Mouse (Mus musculus) heart, embryonic 16.5 days (tissue): ENCODE data around the gene Cfap74. TPM values are rescaled to one million over a fixed set of nuclear protein-coding genes. Genes with fewer than 3 reads are reported as not detected.

ENCODE experiments used
- ATAC-seq: fragments of 200-750 bp; cut with Nextera tagmentation; replicated peaks from 2 replicates; pipeline ENCODE4 v1.8.0; 2017; ENCODE audit warnings: moderate number of reproducible peaks; ENCODE audit not compliant: insufficient read depth, low FRiP score; ENCODE audit errors: extremely low read depth
- H3K27ac ChIP-seq: fragments of 300-500 bp; sonication (generic); 2 replicates; pipeline ENCODE4 v1.5.1; 2014; ENCODE audit warnings: mild to moderate bottlenecking, low read length, control low read depth, moderate library complexity
- H3K27me3 ChIP-seq: fragments of 300-500 bp; sonication (generic); 2 replicates; pipeline ENCODE4 v1.6.1; 2014; ENCODE audit warnings: low read length, mixed read lengths; ENCODE audit not compliant: control insufficient read depth, insufficient read depth
- H3K36me3 ChIP-seq: fragments of 300-500 bp; sonication (generic); 2 replicates; pipeline ENCODE4 v1.6.1; 2014; ENCODE audit not compliant: control insufficient read depth, insufficient read depth
- H3K4me1 ChIP-seq: fragments of 300-500 bp; sonication (generic); 2 replicates; pipeline ENCODE4 v1.6.1; 2014; ENCODE audit warnings: low read length, mixed read lengths; ENCODE audit not compliant: control insufficient read depth, insufficient read depth
- H3K4me2 ChIP-seq: fragments of 300-500 bp; sonication (generic); 2 replicates; pipeline ENCODE4 v1.6.1; 2014; ENCODE audit warnings: low read depth, mild to moderate bottlenecking, control low read depth, low read length
- H3K4me3 ChIP-seq: fragments of 300-500 bp; sonication (generic); 2 replicates; pipeline ENCODE4 v1.5.1; 2014; ENCODE audit warnings: mild to moderate bottlenecking, control low read depth, low read length
- H3K9ac ChIP-seq: fragments of 300-500 bp; sonication (generic); 2 replicates; pipeline ENCODE4 v1.6.1; 2014; ENCODE audit warnings: low read length, control low read depth
- H3K9me3 ChIP-seq: fragments of 300-500 bp; sonication (generic); replicated peaks from 2 replicates; pipeline ENCODE4 v1.6.1; 2016; ENCODE audit warnings: low read length; ENCODE audit not compliant: control insufficient read depth
- WGBS: fragments of 180-500 bp; shearing (Covaris S2); extraction: QIAGEN DNeasy Blood & Tissue Kit; methylation state at CpG from one replicate; pipeline ENCODE4 v1.1.7; 2014; 5-methylcytosine and 5-hydroxymethylcytosine counted together
- polyA plus RNA-seq: library from polyadenylated mRNA; unstranded; fragments of >200 nt; fragmentation: Nextera tagmentation; extraction: Ambion mirVana; gene quantifications from 2 replicates; pipeline ENCODE4 v1.2.1, GENCODE M21; 2015

Gene Cfap74
- polyA plus RNA-seq, 1 experiment from 2014 or later = 0.64 TPM

DNA sequence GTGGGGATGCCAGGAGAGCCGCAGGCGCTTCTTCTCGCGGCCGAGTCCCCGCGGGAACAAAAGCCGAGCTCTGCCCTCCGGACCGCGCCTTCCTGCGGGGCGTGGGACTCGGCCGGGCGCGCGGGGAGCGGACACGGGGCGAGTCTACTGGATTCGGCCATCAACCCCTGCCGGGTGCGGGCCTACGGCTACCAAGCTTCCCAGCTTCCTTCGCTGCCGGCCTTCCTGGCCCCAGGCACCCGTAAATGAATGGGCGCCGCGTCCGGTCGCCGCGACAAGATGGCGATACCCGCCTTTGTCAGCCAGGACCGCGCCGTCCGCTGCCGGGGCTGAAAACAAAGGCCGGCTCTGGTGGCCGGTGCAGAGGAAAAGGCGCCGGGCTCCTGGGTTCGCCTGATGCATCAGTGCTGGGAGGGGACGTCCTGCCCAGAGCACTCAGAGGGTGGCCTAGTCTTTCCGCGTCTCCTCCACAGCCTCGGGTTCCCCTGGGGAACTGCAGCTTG lies 83.2 kb downstream of the Cfap74 start:
- H3K27me3 ChIP-seq = no peaks in the 10 kb centered on the region
- H3K4me1 ChIP-seq = peaks cover 50% of the 10 kb centered on the region
- peak overlapping the region; percentile 86 for H3K4me2 ChIP-seq
- peak overlapping the region; percentile 99 for H3K4me3 ChIP-seq
- no peaks in the 10 kb centered on the region for H3K9me3 ChIP-seq
- peak overlapping the region; percentile 93 for H3K27ac ChIP-seq
- ATAC-seq = no peak
- under 1% methylated on average over 51 of the region's 51 CpGs for WGBS
- peak overlapping the region; percentile 100 for H3K9ac ChIP-seq
- no peaks in the 10 kb centered on the region for H3K36me3 ChIP-seq

- H3K4me2 ChIP-seq = no peak overlapping the region; the same call in 1 of the 2 replicates
- H3K27ac ChIP-seq = no peak overlapping the region
- H3K9ac ChIP-seq = no peak overlapping the region
- no peaks in the 10 kb centered on the region for H3K36me3 ChIP-seq
- ATAC-seq = no peak
- 54% methylated on average over 4 of the region's 4 CpGs for WGBS
- H3K9me3 ChIP-seq = no peaks in the 10 kb centered on the region
- H3K4me1 ChIP-seq = peaks cover 26% of the 10 kb centered on the region
- H3K27me3 ChIP-seq = no peaks in the 10 kb centered on the region
- H3K4me3 ChIP-seq = no peak overlapping the region
Observed at GRCm38 (mm10) chr4:155494891-155495290, 85.9 kb downstream of the Cfap74 start.

DNA sequence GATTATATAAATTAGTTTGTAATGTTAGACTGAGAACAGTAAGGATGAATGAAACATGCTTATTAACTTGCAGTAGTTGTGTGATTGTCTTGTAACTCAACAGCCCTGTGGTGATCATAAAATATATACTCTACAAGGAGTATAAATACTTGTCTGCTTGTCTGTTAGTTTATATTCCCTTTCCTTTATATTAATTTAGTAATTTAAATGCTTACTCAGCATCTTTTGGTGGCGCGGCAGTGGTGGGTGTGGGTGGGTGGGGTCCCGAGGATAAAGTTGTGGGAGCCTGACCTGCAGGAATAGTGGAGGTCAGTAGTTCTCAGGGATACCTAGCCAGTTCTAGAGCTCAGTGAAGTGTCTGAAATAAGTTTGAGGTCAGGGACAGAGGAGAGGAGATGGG lies 89.0 kb downstream of the Cfap74 start:
- no peak for ATAC-seq
- no peaks in the 10 kb centered on the region for H3K9me3 ChIP-seq
- peaks cover 13% of the 10 kb centered on the region for H3K4me1 ChIP-seq
- H3K36me3 ChIP-seq = no peaks in the 10 kb centered on the region
- no peaks in the 10 kb centered on the region for H3K27me3 ChIP-seq
- no peak overlapping the region for H3K4me2 ChIP-seq
- 81% methylated on average over 3 of the region's 3 CpGs for WGBS
- no peak overlapping the region for H3K27ac ChIP-seq
- no peak overlapping the region for H3K9ac ChIP-seq
- no peak overlapping the region for H3K4me3 ChIP-seq

DNA sequence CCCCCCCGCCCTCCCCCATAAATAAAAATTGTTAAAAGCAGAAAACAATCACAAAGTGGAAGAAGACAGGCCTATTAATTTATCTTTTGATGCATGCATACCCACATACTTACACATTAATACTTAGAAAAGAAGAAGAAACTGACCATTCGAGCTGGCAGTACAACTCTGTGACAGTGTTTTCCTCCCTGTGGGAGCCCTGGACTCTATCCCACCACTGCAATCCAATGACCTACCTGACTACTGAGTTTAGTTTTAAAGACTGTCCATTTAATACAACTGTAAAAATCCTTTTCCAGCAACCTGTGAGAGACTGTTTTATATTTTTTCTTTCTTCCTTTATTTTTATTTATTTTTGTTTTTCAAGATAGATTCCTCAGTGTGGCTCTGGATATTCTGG lies 92.1 kb downstream of the Cfap74 start:
- no peaks in the 10 kb centered on the region for H3K27me3 ChIP-seq
- no peaks in the 10 kb centered on the region for H3K36me3 ChIP-seq
- no peak overlapping the region for H3K9ac ChIP-seq
- H3K4me1 ChIP-seq = peaks cover 20% of the 10 kb centered on the region
- H3K9me3 ChIP-seq = no peaks in the 10 kb centered on the region
- H3K4me2 ChIP-seq = no peak overlapping the region
- H3K27ac ChIP-seq = no peak overlapping the region
- WGBS = 50% methylated on average over 2 of the region's 2 CpGs
- H3K4me3 ChIP-seq = no peak overlapping the region
- no peak for ATAC-seq

DNA sequence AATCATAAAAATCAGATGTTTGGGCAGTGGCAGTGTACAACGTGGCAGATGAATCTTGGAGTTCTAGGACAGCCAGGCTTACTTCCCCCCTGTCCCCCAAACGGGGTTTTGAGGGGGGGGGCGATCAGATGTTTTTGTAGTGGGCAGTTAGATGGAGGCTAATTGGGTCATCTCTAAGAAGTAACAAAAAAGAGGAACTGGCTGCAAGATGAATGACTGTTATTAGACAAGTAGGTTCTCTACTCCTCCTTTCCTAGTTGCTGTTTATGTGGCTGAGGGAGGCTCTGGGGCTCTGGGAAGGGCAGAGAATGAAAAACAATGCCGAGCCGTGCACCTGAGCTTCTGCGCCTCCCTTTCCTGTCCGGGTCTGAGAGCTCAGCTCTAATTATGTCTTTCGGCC lies 96.1 kb downstream of the Cfap74 start:
- Histone ChIP-seq H3K36me3 (no peaks in the 10 kb centered on the region), H3K9me3 (no peaks in the 10 kb centered on the region), H3K27ac (no peak overlapping the region), H3K4me2 (0 out of 2 replicates have a peak overlapping the region, but pooled peaks have one; percentile 2), H3K4me1 (peaks cover 26% of the 10 kb centered on the region), H3K27me3 (no peaks in the 10 kb centered on the region), H3K4me3 (no peak overlapping the region), H3K9ac (no peak overlapping the region)
- WGBS = 54% methylated on average over 8 of the region's 8 CpGs
- no peak for ATAC-seq

- Histone ChIP-seq H3K36me3 (no peaks in the 10 kb centered on the region), H3K4me3 (no peak overlapping the region), H3K27me3 (no peaks in the 10 kb centered on the region), H3K4me1 (peaks cover 29% of the 10 kb centered on the region), H3K9ac (no peak overlapping the region), H3K9me3 (no peaks in the 10 kb centered on the region), H3K27ac (no peak overlapping the region), H3K4me2 (no peak overlapping the region)
- WGBS = 77% methylated on average over 5 of the region's 5 CpGs
- no peak for ATAC-seq
Observed at GRCm38 (mm10) chr4:155505671-155506295, 96.8 kb downstream of the Cfap74 start.

DNA sequence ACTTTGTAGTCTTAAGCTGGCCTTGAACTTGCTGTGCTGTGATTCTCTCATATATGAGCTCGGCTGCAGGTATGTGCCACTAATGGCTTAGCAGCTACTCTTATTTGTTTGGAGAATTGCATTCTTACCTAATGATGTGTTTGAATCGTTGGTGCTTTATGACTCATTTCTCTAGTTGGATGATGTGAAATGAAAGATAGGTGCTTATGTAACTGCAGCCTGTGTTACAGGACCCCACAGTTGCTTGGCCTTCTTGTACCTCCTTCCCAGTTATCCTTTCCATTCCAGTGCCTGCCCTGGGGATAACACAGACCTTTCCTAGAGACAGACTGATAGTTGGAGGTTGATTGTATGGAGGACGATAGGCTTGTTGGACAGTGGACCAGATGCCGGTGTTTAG lies 99.6 kb downstream of the Cfap74 start:
- 75% methylated on average over 4 of the region's 4 CpGs for WGBS

DNA sequence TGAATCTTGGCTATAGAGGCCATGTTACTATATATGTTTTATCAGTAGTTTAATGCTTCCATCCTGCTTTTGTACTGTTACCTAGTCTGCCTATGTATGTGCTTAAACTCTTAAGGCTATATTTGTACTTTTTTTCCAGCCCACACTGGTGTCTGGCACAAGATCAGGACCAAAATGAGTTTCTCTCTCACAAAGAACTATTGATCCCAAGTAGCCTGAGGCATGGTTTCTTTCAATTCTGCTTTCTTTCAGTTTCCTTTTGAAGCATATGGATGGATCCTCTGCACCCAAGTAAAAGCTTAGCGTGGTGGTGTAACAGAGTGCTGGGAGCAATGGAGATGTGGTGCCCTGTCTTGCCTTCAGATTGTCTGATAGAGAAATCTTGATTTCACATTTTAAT lies 102.0 kb downstream of the Cfap74 start:
- Histone ChIP-seq H3K4me3 (no peak overlapping the region), H3K4me2 (no peak overlapping the region), H3K9ac (no peak overlapping the region), H3K4me1 (peaks cover 13% of the 10 kb centered on the region), H3K27ac (no peak overlapping the region), H3K36me3 (no peaks in the 10 kb centered on the region), H3K9me3 (no peaks in the 10 kb centered on the region), H3K27me3 (no peaks in the 10 kb centered on the region)
- no peak for ATAC-seq
- WGBS = 80% methylated on average over 1 of the region's 1 CpGs

More for the DNA sequence above, 99.6 kb downstream of the Cfap74 start:
- Histone ChIP-seq H3K4me1 (peaks cover 32% of the 10 kb centered on the region), H3K36me3 (no peaks in the 10 kb centered on the region), H3K9ac (no peak overlapping the region), H3K9me3 (no peaks in the 10 kb centered on the region), H3K4me3 (no peak overlapping the region), H3K27me3 (no peaks in the 10 kb centered on the region), H3K4me2 (no peak overlapping the region), H3K27ac (no peak overlapping the region)
- no peak for ATAC-seq

- H3K4me1 ChIP-seq = peaks cover 6% of the 10 kb centered on the region; the same call in 1 of the 2 replicates
- no peak for ATAC-seq
- H3K27me3 ChIP-seq = no peaks in the 10 kb centered on the region
- 90% methylated on average over 2 of the region's 2 CpGs for WGBS
- H3K27ac ChIP-seq = no peak overlapping the region
- no peak overlapping the region for H3K4me3 ChIP-seq
- no peak overlapping the region for H3K4me2 ChIP-seq
- no peaks in the 10 kb centered on the region; the same call in 1 of the 2 replicates for H3K36me3 ChIP-seq
- no peaks in the 10 kb centered on the region for H3K9me3 ChIP-seq
- no peak overlapping the region for H3K9ac ChIP-seq
Observed at GRCm38 (mm10) chr4:155514810-155515209, 105.8 kb downstream of the Cfap74 start.
